Mouse (Mus musculus) stomach, embryonic 15.5 days (tissue): Measurements from ENCODE around the gene Lmf1. TPM values are rescaled to one million over a fixed set of nuclear protein-coding genes. Genes with fewer than 3 reads are reported as not detected.
A peak's percentile ranks its signal among the peaks of the same experiment; 100 is the strongest.

Source experiments
- ATAC-seq: fragments of 200-750 bp; cut with Nextera tagmentation; 2 replicates; pipeline ENCODE4 v1.8.0; 2017; ENCODE audit warnings: low read depth, moderate number of reproducible peaks, moderate TSS enrichment; ENCODE audit not compliant: insufficient read depth, low FRiP score
- H3K27ac ChIP-seq: fragments of 300-500 bp; sonication (generic); 2 replicates; pipeline ENCODE4 v1.5.1; 2015; ENCODE audit warnings: mild to moderate bottlenecking, inconsistent platforms
- H3K27me3 ChIP-seq: fragments of 300-500 bp; sonication (generic); replicated peaks from 2 replicates; pipeline ENCODE4 v1.6.1; 2015; ENCODE audit warnings: inconsistent platforms
- H3K36me3 ChIP-seq: fragments of 300-500 bp; sonication (generic); 2 replicates; pipeline ENCODE4 v1.6.1; 2015; ENCODE audit warnings: inconsistent platforms
- H3K4me1 ChIP-seq: fragments of 300-500 bp; sonication (generic); 2 replicates; pipeline ENCODE4 v1.6.1; 2015; ENCODE audit warnings: inconsistent platforms
- H3K4me2 ChIP-seq: fragments of 300-500 bp; sonication (generic); 2 replicates; pipeline ENCODE4 v1.6.1; 2015; ENCODE audit warnings: mild to moderate bottlenecking, inconsistent platforms
- H3K4me3 ChIP-seq: fragments of 300-500 bp; sonication (generic); replicated peaks from 2 replicates; pipeline ENCODE4 v1.5.1; 2015; ENCODE audit warnings: inconsistent platforms
- H3K9ac ChIP-seq: fragments of 300-500 bp; sonication (generic); 2 replicates; pipeline ENCODE4 v1.6.1; 2015; ENCODE audit warnings: inconsistent platforms
- H3K9me3 ChIP-seq: fragments of 300-500 bp; sonication (generic); 2 replicates; pipeline ENCODE4 v1.6.1; 2016; ENCODE audit warnings: inconsistent platforms
- WGBS: fragments of 180-500 bp; shearing (Covaris S2); methylation state at CpG from one replicate; pipeline ENCODE4 v1.1.7; 2015; 5-methylcytosine and 5-hydroxymethylcytosine counted together
- polyA plus RNA-seq: library from polyadenylated mRNA; unstranded; fragments of >200 nt; fragmentation: Nextera tagmentation; extraction: Ambion mirVana; gene quantifications from 2 replicates; pipeline ENCODE4 v1.2.1, GENCODE M21; 2015

Lmf1 gene
- polyA plus RNA-seq, 1 experiment from 2014 or later = 27.4 TPM

GRCm38 (mm10) chr17:25610151-25610550 lies 31.3 kb downstream of the Lmf1 start:
- no peak overlapping the region for H3K9ac ChIP-seq
- no peaks in the 10 kb centered on the region for H3K9me3 ChIP-seq
- H3K36me3 ChIP-seq = 0 out of 2 replicates have a peak, but pooled peaks cover 5% of the 10 kb centered on the region
- peak overlapping the region; percentile 35; the same call in 1 of the 2 replicates for H3K27ac ChIP-seq
- no peak overlapping the region for H3K4me3 ChIP-seq
- peaks cover 15% of the 10 kb centered on the region for H3K4me1 ChIP-seq
- WGBS = 43% methylated on average over 9 of the region's 9 CpGs
- H3K4me2 ChIP-seq = 0 out of 2 replicates have a peak overlapping the region, but pooled peaks have one; percentile 3
- H3K27me3 ChIP-seq = no peaks in the 10 kb centered on the region
- no peak for ATAC-seq

- no peak overlapping the region for H3K27ac ChIP-seq
- no peaks in the 10 kb centered on the region for H3K9me3 ChIP-seq
- no peak overlapping the region for H3K4me2 ChIP-seq
- 0 out of 2 replicates have a peak, but pooled peaks cover 5% of the 10 kb centered on the region for H3K36me3 ChIP-seq
- 84% methylated on average over 9 of the region's 9 CpGs for WGBS
- H3K4me3 ChIP-seq = no peak overlapping the region
- no peak for ATAC-seq
- no peak overlapping the region for H3K9ac ChIP-seq
- H3K27me3 ChIP-seq = no peaks in the 10 kb centered on the region
- peaks cover 15% of the 10 kb centered on the region for H3K4me1 ChIP-seq
These were observed 33.7 kb downstream of the Lmf1 start for GRCm38 (mm10) chr17:25612537-25612936.

GRCm38 (mm10) chr17:25613323-25613722 lies 34.4 kb downstream of the Lmf1 start:
- Histone ChIP-seq H3K27ac (no peak overlapping the region), H3K4me1 (peaks cover 15% of the 10 kb centered on the region), H3K9ac (no peak overlapping the region), H3K27me3 (no peaks in the 10 kb centered on the region), H3K4me3 (no peak overlapping the region), H3K9me3 (no peaks in the 10 kb centered on the region), H3K4me2 (no peak overlapping the region), H3K36me3 (0 out of 2 replicates have a peak, but pooled peaks cover 5% of the 10 kb centered on the region)
- no peak for ATAC-seq
- 92% methylated on average over 6 of the region's 6 CpGs for WGBS

- 90% methylated on average over 10 of the region's 10 CpGs for WGBS
- ATAC-seq = no peak
- no peak overlapping the region for H3K9ac ChIP-seq
- H3K9me3 ChIP-seq = no peaks in the 10 kb centered on the region
- H3K4me2 ChIP-seq = no peak overlapping the region
- H3K4me1 ChIP-seq = peaks cover 12% of the 10 kb centered on the region
- no peaks in the 10 kb centered on the region for H3K27me3 ChIP-seq
- H3K27ac ChIP-seq = no peak overlapping the region
- 0 out of 2 replicates have a peak, but pooled peaks cover 5% of the 10 kb centered on the region for H3K36me3 ChIP-seq
- no peak overlapping the region for H3K4me3 ChIP-seq
These were observed 36.0 kb downstream of the Lmf1 start for GRCm38 (mm10) chr17:25614723-25615510.

GRCm38 (mm10) chr17:25618508-25619056 lies 39.7 kb downstream of the Lmf1 start:
- Histone ChIP-seq H3K9ac (no peak overlapping the region), H3K27ac (peak overlapping the region; percentile 54; the same call in 1 of the 2 replicates), H3K27me3 (no peaks in the 10 kb centered on the region), H3K9me3 (no peaks in the 10 kb centered on the region), H3K4me3 (no peak overlapping the region), H3K4me2 (peak overlapping the region; percentile 14; the same call in 1 of the 2 replicates), H3K4me1 (peaks cover 7% of the 10 kb centered on the region; the same call in 1 of the 2 replicates), H3K36me3 (0 out of 2 replicates have a peak, but pooled peaks cover 2% of the 10 kb centered on the region)
- peak; percentile 51 for ATAC-seq
- 47% methylated on average over 16 of the region's 16 CpGs for WGBS

GRCm38 (mm10) chr17:25623441-25623840 lies 44.6 kb downstream of the Lmf1 start:
- no peaks in the 10 kb centered on the region for H3K27me3 ChIP-seq
- peaks cover 4% of the 10 kb centered on the region; the same call in 1 of the 2 replicates for H3K4me1 ChIP-seq
- no peak overlapping the region for H3K27ac ChIP-seq
- no peaks in the 10 kb centered on the region for H3K36me3 ChIP-seq
- H3K4me3 ChIP-seq = no peak overlapping the region
- no peak overlapping the region for H3K4me2 ChIP-seq
- H3K9me3 ChIP-seq = no peaks in the 10 kb centered on the region
- H3K9ac ChIP-seq = no peak overlapping the region
- no peak for ATAC-seq
- 79% methylated on average over 4 of the region's 4 CpGs for WGBS

GRCm38 (mm10) chr17:25623935-25624334 lies 45.0 kb downstream of the Lmf1 start:
- ATAC-seq = no peak
- no peaks in the 10 kb centered on the region for H3K9me3 ChIP-seq
- H3K36me3 ChIP-seq = no peaks in the 10 kb centered on the region
- H3K4me3 ChIP-seq = no peak overlapping the region
- H3K27me3 ChIP-seq = no peaks in the 10 kb centered on the region
- H3K4me2 ChIP-seq = no peak overlapping the region
- 75% methylated on average over 11 of the region's 11 CpGs for WGBS
- H3K9ac ChIP-seq = no peak overlapping the region
- H3K27ac ChIP-seq = no peak overlapping the region
- no peaks in the 10 kb centered on the region for H3K4me1 ChIP-seq

GRCm38 (mm10) chr17:25624446-25625119 lies 45.7 kb downstream of the Lmf1 start:
- 72% methylated on average over 13 of the region's 13 CpGs for WGBS
- H3K36me3 ChIP-seq = no peaks in the 10 kb centered on the region
- no peak for ATAC-seq
- no peak overlapping the region for H3K4me2 ChIP-seq
- no peaks in the 10 kb centered on the region for H3K9me3 ChIP-seq
- no peak overlapping the region for H3K27ac ChIP-seq
- no peak overlapping the region for H3K9ac ChIP-seq
- no peaks in the 10 kb centered on the region for H3K27me3 ChIP-seq
- H3K4me1 ChIP-seq = no peaks in the 10 kb centered on the region
- no peak overlapping the region for H3K4me3 ChIP-seq

- ATAC-seq = no peak
- no peaks in the 10 kb centered on the region for H3K4me1 ChIP-seq
- 79% methylated on average over 7 of the region's 7 CpGs for WGBS
These were observed 46.4 kb downstream of the Lmf1 start for GRCm38 (mm10) chr17:25625282-25625681.

GRCm38 (mm10) chr17:25626196-25627043 lies 47.5 kb downstream of the Lmf1 start:
- ATAC-seq = no peak
- no peak overlapping the region for H3K4me2 ChIP-seq
- H3K9me3 ChIP-seq = no peaks in the 10 kb centered on the region
- no peaks in the 10 kb centered on the region for H3K27me3 ChIP-seq
- H3K27ac ChIP-seq = peak overlapping the region; percentile 40; the same call in 1 of the 2 replicates
- no peak overlapping the region for H3K4me3 ChIP-seq
- H3K4me1 ChIP-seq = no peaks in the 10 kb centered on the region
- no peak overlapping the region for H3K9ac ChIP-seq
- 67% methylated on average over 20 of the region's 20 CpGs for WGBS
- no peaks in the 10 kb centered on the region for H3K36me3 ChIP-seq

More at GRCm38 (mm10) chr17:25625282-25625681, 46.4 kb downstream of the Lmf1 start:
- H3K36me3 ChIP-seq = no peaks in the 10 kb centered on the region
- no peak overlapping the region for H3K27ac ChIP-seq
- H3K4me3 ChIP-seq = no peak overlapping the region
- no peaks in the 10 kb centered on the region for H3K27me3 ChIP-seq
- H3K9ac ChIP-seq = no peak overlapping the region
- H3K4me2 ChIP-seq = no peak overlapping the region
- H3K9me3 ChIP-seq = no peaks in the 10 kb centered on the region

- H3K9ac ChIP-seq = no peak overlapping the region
- H3K9me3 ChIP-seq = no peaks in the 10 kb centered on the region
- H3K36me3 ChIP-seq = peaks cover 13% of the 10 kb centered on the region; the same call in 1 of the 2 replicates
- no peak overlapping the region for H3K4me3 ChIP-seq
- H3K4me1 ChIP-seq = no peaks in the 10 kb centered on the region
- H3K27me3 ChIP-seq = no peaks in the 10 kb centered on the region
- ATAC-seq = no peak
- no peak overlapping the region for H3K27ac ChIP-seq
- H3K4me2 ChIP-seq = no peak overlapping the region
- 87% methylated on average over 5 of the region's 5 CpGs for WGBS
These were observed 51.4 kb downstream of the Lmf1 start for GRCm38 (mm10) chr17:25630313-25630712.
